Mouse (Mus musculus): Measurements from ENCODE around the gene Csad. TPM values are rescaled to one million over a fixed set of nuclear protein-coding genes. Genes with fewer than 3 reads are reported as not detected.

Csad gene
- 10 to 100 TPM; 13.1 to 15.6 TPM for total RNA-seq (2021)
- 33.4 and 42.1 TPM in 2 replicates for polyA plus RNA-seq (2012; rRNA removed)
- long read RNA-seq, partial matches to known transcripts, result 1 of 10 reads
- long read RNA-seq, other reads (novel, unspliced or antisense), result 9 of 10 reads

GRCm38 (mm10) chr15:102204674-102205505, at the start of gene Csad:
Gene Csad, minus strand, starts transcription at chr15:102204724.
- Histone ChIP-seq H3K36me3 (ENCODE audit: control insufficient read depth, insufficient read depth, low read length) (peaks cover 21% of the 10 kb centered on the region), H3K27me3 (ENCODE audit: control insufficient read depth, insufficient read depth, low read length) (no peaks in the 10 kb centered on the region), H3K79me2 (replicated peaks; ENCODE audit: control insufficient read depth, insufficient read depth, low read length) (peaks cover 3% of the 10 kb centered on the region; the same call in 1 of the 2 replicates), H3K4me1 (ENCODE audit: control insufficient read depth, insufficient read depth, low read length) (peaks cover 9% of the 10 kb centered on the region), H3K4me3 (peak within 1 kb of the TSS; percentile 73), H3K9ac (ENCODE audit: low read depth, low read length) (peak within 1 kb of the TSS; percentile 99), H3K27ac (peak within 1 kb of the TSS; percentile 82)
- no peak for TF ChIP-seq EP300 (IDR thresholded peaks at IDR 0.05; ENCODE audit: insufficient read depth, low read depth, low read length)
- TF ChIP-seq CTCF (IDR thresholded peaks at IDR 0.05), result no peak
- no peak for TF ChIP-seq POLR2A (IDR thresholded peaks at IDR 0.05; ENCODE audit: insufficient read depth, low read depth, low read length)
- DNase-seq, result no peak
- WGBS, result 50% methylated on average over 19 of the region's 19 CpGs
- intact Hi-C loops (cut with DNase I), result loop anchor here (2.0 kb wide), 2 partner anchors 26 to 42 kb away; no protein-coding TSS in a partner anchor

- Histone ChIP-seq H3K27me3 (ENCODE audit: control insufficient read depth, insufficient read depth, low read length) (no peaks in the 10 kb centered on the region), H3K79me2 (replicated peaks; ENCODE audit: control insufficient read depth, insufficient read depth, low read length) (no peaks in the 10 kb centered on the region), H3K27ac (no peak overlapping the region), H3K9ac (ENCODE audit: low read depth, low read length) (no peak overlapping the region), H3K4me3 (no peak overlapping the region), H3K36me3 (ENCODE audit: control insufficient read depth, insufficient read depth, low read length) (no peaks in the 10 kb centered on the region), H3K4me1 (ENCODE audit: control insufficient read depth, insufficient read depth, low read length) (0 out of 2 replicates have a peak, but pooled peaks cover 2% of the 10 kb centered on the region)
- 90% methylated on average over 5 of the region's 5 CpGs for WGBS
- TF ChIP-seq EP300 (IDR thresholded peaks at IDR 0.05; ENCODE audit: insufficient read depth, low read depth, low read length) (no peak), POLR2A (IDR thresholded peaks at IDR 0.05; ENCODE audit: insufficient read depth, low read depth, low read length) (no peak), CTCF (IDR thresholded peaks at IDR 0.05) (no peak)
- intact Hi-C loops (cut with DNase I), result no loop called here
- DNase-seq, result no peak
These were observed 46.0 kb upstream of the Csad start for GRCm38 (mm10) chr15:102250521-102250920.

GRCm38 (mm10) chr15:102249967-102250366, 45.4 kb upstream of the Csad start:
- WGBS, result 80% methylated on average over 9 of the region's 9 CpGs
- peak overlapping the region; percentile 32; the same call in 1 of the 2 replicates for H3K9ac ChIP-seq (ENCODE audit: low read depth, low read length)
- intact Hi-C loops (cut with DNase I), result loop anchor here (2.0 kb wide), 1 partner anchor 29 kb away; the partner anchor contains the start of gene Mfsd5

GRCm38 (mm10) chr15:102249251-102249691, 44.7 kb upstream of the Csad start:
- Histone ChIP-seq H3K4me3 (no peak overlapping the region), H3K4me1 (ENCODE audit: control insufficient read depth, insufficient read depth, low read length) (0 out of 2 replicates have a peak, but pooled peaks cover 2% of the 10 kb centered on the region), H3K27me3 (ENCODE audit: control insufficient read depth, insufficient read depth, low read length) (no peaks in the 10 kb centered on the region), H3K27ac (peak overlapping the region; percentile 63), H3K79me2 (replicated peaks; ENCODE audit: control insufficient read depth, insufficient read depth, low read length) (no peaks in the 10 kb centered on the region), H3K36me3 (ENCODE audit: control insufficient read depth, insufficient read depth, low read length) (no peaks in the 10 kb centered on the region), H3K9ac (ENCODE audit: low read depth, low read length) (peak overlapping the region; percentile 36)
- intact Hi-C loops (cut with DNase I), result loop anchor here (2.0 kb wide), 1 partner anchor 30 kb away; the partner anchor contains the start of gene Mfsd5
- WGBS, result 22% methylated on average over 13 of the region's 13 CpGs
- peak; percentile 61 to 67 for DNase-seq
- no peak; the same call in 1 of the 2 replicates for TF ChIP-seq POLR2A (IDR thresholded peaks at IDR 0.05; ENCODE audit: insufficient read depth, low read depth, low read length)
- TF ChIP-seq EP300 (IDR thresholded peaks at IDR 0.05; ENCODE audit: insufficient read depth, low read depth, low read length), result no peak
- no peak for TF ChIP-seq CTCF (IDR thresholded peaks at IDR 0.05)

More at GRCm38 (mm10) chr15:102249967-102250366, 45.4 kb upstream of the Csad start:
- Histone ChIP-seq H3K27ac (peak overlapping the region; percentile 63), H3K79me2 (replicated peaks; ENCODE audit: control insufficient read depth, insufficient read depth, low read length) (no peaks in the 10 kb centered on the region), H3K27me3 (ENCODE audit: control insufficient read depth, insufficient read depth, low read length) (no peaks in the 10 kb centered on the region), H3K36me3 (ENCODE audit: control insufficient read depth, insufficient read depth, low read length) (no peaks in the 10 kb centered on the region), H3K4me3 (no peak overlapping the region), H3K4me1 (ENCODE audit: control insufficient read depth, insufficient read depth, low read length) (0 out of 2 replicates have a peak, but pooled peaks cover 2% of the 10 kb centered on the region)
- TF ChIP-seq EP300 (IDR thresholded peaks at IDR 0.05; ENCODE audit: insufficient read depth, low read depth, low read length) (no peak), POLR2A (IDR thresholded peaks at IDR 0.05; ENCODE audit: insufficient read depth, low read depth, low read length) (no peak)
- no peak for DNase-seq

- H3K4me3 ChIP-seq, result no peak overlapping the region
- H3K36me3 ChIP-seq (ENCODE audit: control insufficient read depth, insufficient read depth, low read length), result no peaks in the 10 kb centered on the region
- H3K79me2 ChIP-seq (replicated peaks; ENCODE audit: control insufficient read depth, insufficient read depth, low read length), result no peaks in the 10 kb centered on the region
- intact Hi-C loops (cut with DNase I), result loop anchor here (2.0 kb wide), 1 partner anchor 30 kb away; the partner anchor contains the start of gene Mfsd5
- H3K27me3 ChIP-seq (ENCODE audit: control insufficient read depth, insufficient read depth, low read length), result no peaks in the 10 kb centered on the region
- no peak for DNase-seq
- 39% methylated on average over 3 of the region's 3 CpGs for WGBS
- no peak overlapping the region for H3K9ac ChIP-seq (ENCODE audit: low read depth, low read length)
- H3K4me1 ChIP-seq (ENCODE audit: control insufficient read depth, insufficient read depth, low read length), result peaks cover 4% of the 10 kb centered on the region; the same call in 1 of the 2 replicates
- peak overlapping the region; percentile 96 for H3K27ac ChIP-seq
- TF ChIP-seq CTCF (IDR thresholded peaks at IDR 0.05) (no peak), EP300 (IDR thresholded peaks at IDR 0.05; ENCODE audit: insufficient read depth, low read depth, low read length) (no peak), POLR2A (IDR thresholded peaks at IDR 0.05; ENCODE audit: insufficient read depth, low read depth, low read length) (no peak)
These were observed 44.3 kb upstream of the Csad start for GRCm38 (mm10) chr15:102248812-102249191.
